Comparison of ENCODE assay signal across 8 mouse cellular contexts in the genomic region with DNA sequence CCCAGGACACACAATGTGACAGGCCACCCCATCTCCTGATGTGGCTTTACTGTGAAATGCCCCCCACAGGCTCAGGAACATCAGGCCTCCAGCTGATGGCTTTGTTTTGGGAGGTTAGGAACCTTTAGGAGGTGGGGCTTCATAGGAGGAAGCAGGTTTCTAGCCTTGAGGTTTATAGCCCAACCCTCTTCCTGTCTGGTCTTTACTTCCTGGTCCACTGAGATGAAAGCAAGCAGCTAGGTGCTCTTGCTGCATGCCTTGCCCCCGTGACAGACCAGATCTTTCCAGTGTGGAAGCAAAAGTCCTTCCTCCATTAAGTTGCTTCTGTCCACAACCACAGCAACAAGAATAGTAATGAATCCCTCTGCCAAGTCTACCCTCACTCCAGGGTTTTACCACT. TPM values are rescaled to one million over a fixed set of nuclear protein-coding genes. Genes with fewer than 3 reads are reported as not detected.
DNase-seq lines count a peak whose midpoint lies in the region; ATAC-seq and TF ChIP-seq lines count a peak whose summit lies in the region.
"Had no signal": no experiment of that assay in that cellular context is flagged by ENCODE, and none has a peak within 500 bp of the region (broad histone marks: within the 10 kb centered on the region; RNA-seq: fewer than 3 reads in every experiment).

No protein-coding gene starts in this region.

- peak overlapping the region; percentile 5; the same call in 1 of the 2 replicates for H3K27ac ChIP-seq in left cerebral cortex, adult 2 months
- H3K27ac ChIP-seq in small intestine, adult 2 months (ENCODE audit: insufficient read depth, low read depth, low read length), result peak overlapping the region; percentile 36

- 19% methylated on average over 1 of the region's 1 CpGs for WGBS in small intestine, adult 2 months

- TF ChIP-seq POLR2A in small intestine, adult 2 months (IDR thresholded peaks at IDR 0.05; ENCODE audit: low read depth, low read length), result no peak

- H3K4me1 ChIP-seq in small intestine, adult 2 months (ENCODE audit: control insufficient read depth, insufficient read depth, insufficient read length, low read length), result peaks cover 15% of the 10 kb centered on the region; the same call in 1 of the 2 replicates

- intact Hi-C loops in left cerebral cortex, adult 2 months (cut with DNase I), result no loop called here
- intact Hi-C loops in left cerebral cortex, postnatal 10 days (cut with DNase I), result no loop called here

- peak; percentile 97 for ATAC-seq in inflammation-experienced regulatory T-cells, adult 6 months

- no peaks in the 10 kb centered on the region for H3K36me3 ChIP-seq in small intestine, adult 2 months (ENCODE audit: control insufficient read depth, insufficient read depth, low read length)

- H3K27me3 ChIP-seq in small intestine, adult 2 months (ENCODE audit: control insufficient read depth, insufficient read depth, low read length), result no peaks in the 10 kb centered on the region

- DNase-seq in left cerebral cortex, adult 2 months (ENCODE audit: extremely low spot score in 1 of 2, low spot score in 2 of 2), result no peak
- no peak for DNase-seq in left cerebral cortex, postnatal 10 days (ENCODE audit: extremely low spot score in 1 of 2, low spot score in 2 of 2)
- DNase-seq in T-cell, adult 2 months (ENCODE audit: low spot score), result peak; percentile 42
- DNase-seq in adrenal gland, adult 18-20 months (ENCODE audit: low spot score in 2 of 2), result no peak
- no peak for DNase-seq in left cerebral cortex, adult 11 months (ENCODE audit: low spot score)
- DNase-seq: adrenal gland, postnatal 10 days had no signal

- H3K4me3 ChIP-seq in left cerebral cortex, adult 2 months, result no peak overlapping the region
- H3K4me3 ChIP-seq in small intestine, adult 2 months (ENCODE audit: low read depth, low read length), result no peak overlapping the region

- TF ChIP-seq CTCF in left cerebral cortex, adult 2 months (IDR thresholded peaks at IDR 0.05), result no peak
- no peak for TF ChIP-seq CTCF in small intestine, adult 2 months (IDR thresholded peaks at IDR 0.05; ENCODE audit: extremely low read depth, insufficient read length, insufficient replicate concordance, low read depth, low read length)

RNA-seq across cellular contexts. Expression of a gene that starts 38.0 kb away (rescaled TPM):
- 10 to 100 TPM; 44.1 to 47.9 TPM for total RNA-seq in left cerebral cortex, adult 2 months (2021)
- total RNA-seq in left cerebral cortex, postnatal 10 days (2021), result 10 to 100 TPM; 36.6 to 38.6 TPM
- polyA plus RNA-seq in inflammation-experienced regulatory T-cells, adult 6 months (2017; shearing (Covaris generic)), result 1 to 10 TPM in 2 of 3 experiments, under 1 TPM in 1; 0.39 to 2.2 (median 2.0) TPM
- 6.3 and 9.7 TPM in 2 replicates for polyA plus RNA-seq in small intestine, adult 2 months (2012; rRNA removed)
- 10 to 100 TPM; 34.3 to 48.1 TPM for total RNA-seq in adrenal gland, adult 18-20 months (2021)
